Mouse (Mus musculus): ENCODE results near the gene Pex11g. TPM values are rescaled to one million over a fixed set of nuclear protein-coding genes. Genes with fewer than 3 reads are reported as not detected.

Gene Pex11g
- polyA plus RNA-seq (2021) = 12.0 TPM

DNA sequence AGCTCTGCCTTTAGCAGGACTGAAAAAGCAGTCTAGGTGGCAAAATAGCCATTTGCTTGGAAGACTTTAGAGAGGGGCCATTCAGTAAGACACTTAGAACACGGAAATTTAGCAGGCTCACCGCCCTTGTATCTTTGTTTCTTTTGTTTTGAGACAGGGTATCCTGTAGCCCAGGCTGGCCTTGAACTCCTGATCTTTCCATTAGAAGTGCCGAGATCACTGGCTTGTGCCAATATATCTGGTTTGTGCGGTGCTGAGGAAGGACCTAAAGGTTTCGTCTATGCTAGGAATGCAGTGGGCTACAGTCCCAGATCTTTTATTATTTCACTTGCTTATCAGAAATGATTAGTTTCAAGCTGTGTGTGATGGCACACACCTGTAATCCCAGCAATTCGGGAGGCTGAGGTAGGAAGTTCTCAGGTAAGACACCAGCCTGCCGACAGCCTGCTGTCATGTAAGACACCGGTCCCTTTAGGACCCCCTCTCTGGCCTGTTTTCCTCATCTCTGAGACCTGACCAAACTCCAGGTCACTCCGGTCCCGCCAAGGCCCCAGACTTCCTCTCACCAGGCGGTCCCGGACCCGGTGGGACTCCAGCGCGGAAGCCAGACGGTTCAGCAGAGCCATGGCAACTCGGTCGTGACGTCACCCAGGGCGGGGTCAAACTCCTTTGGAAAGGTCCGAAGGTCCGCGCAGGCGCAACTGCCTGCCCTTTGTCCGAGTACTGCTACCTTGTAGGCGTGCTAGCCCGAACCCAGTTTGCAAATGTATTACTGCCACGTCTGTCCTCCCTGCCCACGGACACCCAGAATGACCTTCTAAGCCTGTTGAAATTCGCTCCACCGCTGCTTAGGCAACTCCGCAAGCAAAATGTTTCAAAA lies at the start of gene Pex11g:
Gene Pex11g, minus strand, starts transcription at position 675 of the 880 bp plus-strand sequence.
- CTCF ChIA-PET = interaction anchor here (0.6 to 2.5 kb wide), 6 partner anchors 13 to 210 kb away, joined by 3 to 6 read pairs (median 3); partner anchors contain the start of gene Zfp358
- in situ Hi-C loops (cut with MboI; ENCODE audit: low pct_unique_long_range_greater_than_20kb) = loop anchor here (5.0 kb wide), 1 partner anchor 210 kb away; the partner anchor contains the start of gene Trappc5
- DNase-seq (ENCODE audit: low read depth, low spot score) (peak; percentile 83), ATAC-seq (peak; percentile 97)
- no peak for TF ChIP-seq CTCF (IDR thresholded peaks at IDR 0.05)
- H3K27me3 ChIP-seq = no peaks in the 10 kb centered on the region
- POLR2A ChIA-PET = interaction anchor here (0.6 to 1.4 kb wide), 7 partner anchors 13 to 62 kb away, joined by 3 to 10 read pairs (median 3); no protein-coding TSS in a partner anchor

DNA sequence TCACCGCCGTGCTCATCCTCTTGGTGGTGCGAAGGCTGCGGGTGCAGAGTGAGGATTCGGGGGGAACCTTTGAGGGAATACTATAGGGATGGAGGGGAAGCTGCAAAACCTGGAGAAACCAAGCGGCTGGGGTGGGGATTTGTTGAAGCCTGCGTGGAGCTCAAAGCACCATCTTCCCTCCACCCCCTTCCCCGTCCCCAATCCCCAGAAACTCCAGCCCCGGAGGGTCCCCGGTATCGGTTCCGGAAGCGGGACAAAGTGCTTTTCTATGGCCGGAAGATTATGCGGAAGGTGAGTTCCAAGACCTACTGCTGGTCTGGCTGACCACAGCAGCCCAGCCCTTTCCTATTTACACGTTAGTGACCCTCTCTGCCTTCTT lies 49.6 kb upstream of the Pex11g start:
- ATAC-seq = no peak
- in situ Hi-C loops (cut with MboI; ENCODE audit: low pct_unique_long_range_greater_than_20kb) = no loop called here
- ChIA-PET CTCF (no interaction called here), POLR2A (no interaction called here)
- no peak for DNase-seq (ENCODE audit: low read depth, low spot score)
- TF ChIP-seq CTCF (IDR thresholded peaks at IDR 0.05) = no peak
- no peaks in the 10 kb centered on the region for H3K27me3 ChIP-seq

DNA sequence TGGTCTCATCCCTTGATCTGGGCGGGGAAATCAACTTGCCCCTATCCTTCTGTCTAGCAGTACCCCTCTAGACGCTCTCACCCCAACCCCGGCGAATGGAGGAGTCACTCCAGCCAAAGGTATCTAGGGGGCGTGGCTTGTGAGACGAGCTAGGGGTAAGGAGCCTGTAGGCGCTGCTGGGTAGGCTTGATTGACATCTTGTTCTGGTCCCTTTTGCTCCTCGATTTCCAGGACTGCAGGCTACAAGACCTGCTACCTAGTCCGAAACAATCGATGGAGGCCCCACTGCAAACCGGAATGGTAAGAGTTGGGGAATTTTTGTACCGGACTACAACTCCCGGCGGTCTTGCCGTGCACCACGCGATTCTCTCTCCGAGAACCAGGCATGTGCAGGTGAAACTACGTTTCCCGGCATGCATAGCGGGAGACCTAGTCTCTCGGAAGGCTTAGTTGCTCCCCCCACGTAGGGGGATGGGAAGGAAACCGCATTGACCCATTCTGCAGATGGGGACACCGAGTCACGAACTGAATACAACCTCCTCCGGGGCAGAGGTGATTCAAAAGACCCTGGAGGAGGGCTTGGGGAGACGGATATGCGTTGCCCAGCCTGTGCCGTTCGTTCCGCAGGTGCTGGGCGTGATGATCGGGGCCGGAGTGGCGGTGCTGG lies 49.1 kb upstream of the Pex11g start:
- peak; percentile 81 for DNase-seq (ENCODE audit: low read depth, low spot score)
- in situ Hi-C loops (cut with MboI; ENCODE audit: low pct_unique_long_range_greater_than_20kb) = no loop called here
- peak; percentile 82 for ATAC-seq
- H3K27me3 ChIP-seq = no peaks in the 10 kb centered on the region
- ChIA-PET CTCF (interaction anchor here (2.0 to 2.6 kb wide), 2 partner anchors 16 to 159 kb away, joined by 7 to 10 read pairs; partner anchors contain the start of genes Mcoln1 and Trappc5), POLR2A (interaction anchor here (0.9 to 2.6 kb wide), 5 partner anchors 16 to 121 kb away, joined by 3 to 13 read pairs (median 3); partner anchors contain the start of genes Mcoln1, Pet100 and Zfp358)
- TF ChIP-seq CTCF (IDR thresholded peaks at IDR 0.05) = no peak

DNA sequence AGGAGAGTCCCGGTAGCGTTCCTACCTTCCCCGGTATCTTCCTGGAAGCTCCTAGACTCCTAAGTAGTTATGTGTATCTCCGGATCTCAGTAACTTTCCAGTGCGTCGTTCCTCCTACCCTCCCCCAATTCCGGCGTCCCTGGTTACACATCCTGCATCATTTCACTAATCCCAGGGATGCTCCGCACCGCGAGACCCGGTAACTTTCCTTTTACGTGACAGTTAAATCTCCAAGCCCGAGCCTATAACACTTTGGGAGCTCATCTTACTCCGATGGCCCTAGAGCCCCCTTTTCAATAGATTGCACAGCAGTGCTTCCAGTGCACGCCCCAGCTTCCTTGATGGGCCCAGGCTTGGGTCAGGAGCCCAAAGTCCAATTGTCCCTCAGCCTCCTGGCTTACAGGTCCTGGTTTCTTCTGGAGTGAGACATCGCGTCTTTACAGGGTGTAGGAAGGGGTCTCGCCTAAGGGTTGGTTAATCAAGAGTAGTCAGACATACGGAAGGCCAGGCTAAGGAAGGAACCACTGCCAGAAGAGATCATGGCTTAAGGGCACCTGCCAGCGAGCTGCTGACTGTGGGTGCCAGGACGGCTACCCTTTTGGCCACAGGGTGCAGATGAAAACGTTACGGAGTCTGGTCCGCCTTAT lies 48.4 kb upstream of the Pex11g start:
- ATAC-seq (peak; percentile 35), DNase-seq (ENCODE audit: low read depth, low spot score) (no peak)
- TF ChIP-seq CTCF (IDR thresholded peaks at IDR 0.05) = no peak
- in situ Hi-C loops (cut with MboI; ENCODE audit: low pct_unique_long_range_greater_than_20kb) = no loop called here
- ChIA-PET POLR2A (interaction anchor here (0.9 to 2.6 kb wide), 6 partner anchors 16 to 122 kb away, joined by 3 to 13 read pairs (median 3); partner anchors contain the start of genes Mcoln1, Pet100 and Zfp358), CTCF (interaction anchor here (1.0 to 2.6 kb wide), 3 partner anchors 16 to 160 kb away, joined by 4 to 10 read pairs (median 7); partner anchors contain the start of genes Mcoln1 and Trappc5)
- no peaks in the 10 kb centered on the region for H3K27me3 ChIP-seq

DNA sequence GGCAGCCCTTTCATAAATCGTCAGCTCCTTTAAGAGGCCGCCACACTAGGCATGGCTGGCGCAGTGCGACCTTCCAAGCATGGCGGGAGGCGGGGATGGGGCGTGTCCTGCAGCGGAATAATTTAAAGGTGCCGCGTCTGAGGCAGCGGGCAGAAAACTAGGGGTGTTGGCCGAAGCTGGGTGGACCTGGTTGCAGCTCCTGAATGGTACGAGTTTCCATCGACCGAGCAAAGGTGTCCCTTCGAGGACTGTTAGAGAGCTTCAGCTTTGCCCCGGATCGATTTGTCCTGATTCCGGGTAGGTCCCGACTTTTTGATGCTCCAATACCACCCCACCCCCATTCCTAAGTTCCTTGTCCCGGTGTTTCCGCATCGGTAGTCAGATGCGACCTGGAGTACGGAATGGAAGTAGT lies 47.8 kb upstream of the Pex11g start, which contains the start of gene Pnpla6:
Gene Pnpla6, plus strand, starts transcription at position 125 of the 412 bp plus-strand sequence.
- DNase-seq (ENCODE audit: low read depth, low spot score) (no peak), ATAC-seq (peak; percentile 80)
- no peak for TF ChIP-seq CTCF (IDR thresholded peaks at IDR 0.05)
- in situ Hi-C loops (cut with MboI; ENCODE audit: low pct_unique_long_range_greater_than_20kb) = no loop called here
- POLR2A ChIA-PET = interaction anchor here (0.9 to 2.6 kb wide), 5 partner anchors 15 to 107 kb away, joined by 3 to 13 read pairs (median 3); partner anchors contain the start of genes Mcoln1, Pet100 and Zfp358
- CTCF ChIA-PET = interaction anchor here (1.0 to 2.6 kb wide), 3 partner anchors 15 to 161 kb away, joined by 4 to 10 read pairs (median 7); partner anchors contain the start of genes Mcoln1 and Trappc5
- H3K27me3 ChIP-seq = no peaks in the 10 kb centered on the region

DNA sequence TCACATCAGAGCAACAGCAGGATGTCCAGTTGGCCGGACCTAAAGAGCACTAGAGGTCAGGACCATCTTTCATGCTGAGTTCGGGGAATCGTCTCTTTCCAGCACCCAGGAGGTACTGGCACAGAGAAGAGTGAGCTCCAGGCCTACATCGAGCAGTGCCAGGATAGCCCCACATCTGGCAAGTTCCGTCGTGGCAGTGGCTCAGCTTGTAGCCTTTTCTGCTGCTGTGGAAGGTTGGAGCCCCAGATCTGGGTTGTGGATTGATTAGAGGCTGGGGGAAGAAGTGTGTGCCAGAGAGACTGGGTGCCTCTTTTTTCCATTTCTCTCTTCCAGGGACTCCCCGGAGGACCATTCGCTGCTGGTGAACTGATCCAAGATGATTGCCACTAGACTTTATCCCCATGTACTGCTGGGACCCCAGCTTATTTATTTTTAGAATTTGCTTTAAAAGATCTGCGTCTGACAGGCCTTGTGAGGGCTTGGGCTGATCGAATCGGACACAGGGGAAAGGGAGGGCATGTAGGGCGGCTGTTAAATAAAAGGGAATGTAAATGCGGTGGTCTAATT lies 47.3 kb upstream of the Pex11g start:
- in situ Hi-C loops (cut with MboI; ENCODE audit: low pct_unique_long_range_greater_than_20kb) = no loop called here
- DNase-seq (ENCODE audit: low read depth, low spot score) (no peak), ATAC-seq (no peak)
- POLR2A ChIA-PET = interaction anchor here (0.9 to 2.6 kb wide), 3 partner anchors 15 to 95 kb away, joined by 3 to 13 read pairs (median 10); partner anchors contain the start of genes Mcoln1 and Zfp358
- no peak for TF ChIP-seq CTCF (IDR thresholded peaks at IDR 0.05)
- H3K27me3 ChIP-seq = no peaks in the 10 kb centered on the region
- CTCF ChIA-PET = interaction anchor here (2.0 to 2.6 kb wide), 2 partner anchors 14 to 161 kb away, joined by 7 to 10 read pairs; partner anchors contain the start of genes Mcoln1 and Trappc5

DNA sequence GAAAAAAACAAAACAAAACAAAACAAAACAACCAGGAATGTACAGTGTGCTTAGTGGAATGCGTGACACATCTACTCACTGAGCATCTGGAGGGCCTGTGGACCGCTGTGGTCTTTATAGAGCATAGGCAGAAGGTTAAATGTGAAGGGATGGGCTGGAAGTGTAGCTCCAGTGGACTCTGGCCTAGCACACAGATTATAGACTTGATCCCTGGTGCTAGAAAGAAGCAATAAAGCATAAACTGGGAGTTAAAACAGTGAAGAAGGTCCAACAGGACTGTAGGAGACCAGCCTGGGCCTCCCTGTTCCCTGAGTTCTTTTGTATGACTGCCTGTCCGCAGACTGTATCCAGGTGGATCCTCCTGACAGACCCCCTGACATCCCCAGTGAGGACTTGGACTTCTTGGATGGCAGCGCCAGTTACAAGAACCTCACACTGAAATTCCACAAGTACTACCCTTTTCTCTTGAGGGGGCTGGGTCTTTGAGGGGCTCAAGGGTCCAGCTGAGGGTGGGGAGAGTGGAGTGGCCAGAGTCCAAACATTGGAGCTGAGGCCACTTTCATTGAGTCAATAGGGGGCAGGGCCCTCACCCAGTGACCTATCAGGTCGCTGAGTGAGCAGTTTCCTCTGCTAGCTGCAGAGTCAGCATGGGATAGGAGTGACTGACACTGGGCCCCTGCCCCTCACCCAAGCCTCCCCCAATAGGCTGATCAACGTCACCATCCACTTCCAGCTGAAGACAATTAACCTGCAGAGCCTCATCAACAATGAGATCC lies 40.7 kb upstream of the Pex11g start:
- ChIA-PET CTCF (interaction anchor here (1.2 kb wide), 1 partner anchor 8 kb away, joined by 3 read pairs; the partner anchor contains the start of gene Mcoln1), POLR2A (interaction anchor here (0.6 to 1.3 kb wide), 2 partner anchors 40 to 163 kb away, joined by 3 read pairs; no protein-coding TSS in a partner anchor)
- no peak for TF ChIP-seq CTCF (IDR thresholded peaks at IDR 0.05)
- ATAC-seq = no peak
- no peaks in the 10 kb centered on the region for H3K27me3 ChIP-seq
- no peak for DNase-seq (ENCODE audit: low read depth, low spot score)
- in situ Hi-C loops (cut with MboI; ENCODE audit: low pct_unique_long_range_greater_than_20kb) = no loop called here

DNA sequence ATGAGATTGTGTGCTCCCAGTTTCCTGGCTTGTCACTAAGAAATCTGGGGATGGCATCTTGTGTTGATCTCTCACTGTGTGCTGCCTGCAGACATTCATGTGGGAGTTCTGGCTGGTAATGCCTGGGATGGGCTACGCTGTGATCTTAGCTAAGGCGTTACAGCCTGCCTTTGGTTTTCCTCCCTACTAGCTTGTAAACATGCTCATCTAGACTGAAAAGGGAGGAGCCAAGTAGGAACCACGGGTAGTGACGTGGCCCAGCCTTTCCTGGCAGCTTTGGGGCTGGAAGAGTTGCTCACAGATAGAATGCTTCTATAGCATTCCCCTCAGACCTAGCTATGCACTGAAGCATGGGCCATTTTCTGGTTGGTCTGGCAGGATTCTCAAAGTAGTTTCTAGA lies 34.7 kb upstream of the Pex11g start:
- in situ Hi-C loops (cut with MboI; ENCODE audit: low pct_unique_long_range_greater_than_20kb) = no loop called here
- no peaks in the 10 kb centered on the region for H3K27me3 ChIP-seq
- DNase-seq (ENCODE audit: low read depth, low spot score) = no peak
- TF ChIP-seq CTCF (IDR thresholded peaks at IDR 0.05) = no peak
- CTCF ChIA-PET = interaction anchor here (1.7 kb wide), 2 partner anchors 9 to 38 kb away, joined by 3 read pairs; no protein-coding TSS in a partner anchor
- ATAC-seq = no peak
- POLR2A ChIA-PET = no interaction called here
